Mouse (Mus musculus) forebrain, embryonic 15.5 days (tissue): ENCODE results near the gene Agpat4. TPM values are rescaled to one million over a fixed set of nuclear protein-coding genes. Genes with fewer than 3 reads are reported as not detected.

ENCODE experiments used
- ATAC-seq: fragments of 200-750 bp; cut with Nextera tagmentation; replicated peaks from 2 replicates; pipeline ENCODE4 v1.8.0; 2017; ENCODE audit warnings: mild to moderate bottlenecking, moderate TSS enrichment, moderate library complexity
- H3K27ac ChIP-seq: fragments of 300-500 bp; sonication (generic); replicated peaks from 2 replicates; pipeline ENCODE4 v1.5.1; 2015; ENCODE audit warnings: mild to moderate bottlenecking, inconsistent platforms
- H3K27me3 ChIP-seq: fragments of 300-500 bp; sonication (generic); 2 replicates; pipeline ENCODE4 v1.6.1; 2015; ENCODE audit warnings: inconsistent platforms
- H3K36me3 ChIP-seq: fragments of 300-500 bp; sonication (generic); 2 replicates; pipeline ENCODE4 v1.6.1; 2015; ENCODE audit warnings: mild to moderate bottlenecking, inconsistent platforms
- H3K4me1 ChIP-seq: fragments of 300-500 bp; sonication (generic); 2 replicates; pipeline ENCODE4 v1.6.1; 2015; ENCODE audit warnings: inconsistent platforms
- H3K4me2 ChIP-seq: fragments of 300-500 bp; sonication (generic); replicated peaks from 2 replicates; pipeline ENCODE4 v1.6.1; 2015; ENCODE audit warnings: mild to moderate bottlenecking, inconsistent platforms
- H3K4me3 ChIP-seq: fragments of 300-500 bp; sonication (generic); 2 replicates; pipeline ENCODE4 v1.5.1; 2015; ENCODE audit warnings: mild to moderate bottlenecking, inconsistent platforms
- H3K9ac ChIP-seq: fragments of 300-500 bp; sonication (generic); replicated peaks from 2 replicates; pipeline ENCODE4 v1.6.1; 2015; ENCODE audit warnings: mild to moderate bottlenecking, inconsistent platforms
- H3K9me3 ChIP-seq: fragments of 300-500 bp; sonication (generic); 2 replicates; pipeline ENCODE4 v1.6.1; 2016; ENCODE audit warnings: inconsistent platforms
- WGBS: fragments of 180-500 bp; shearing (Covaris S2); methylation state at CpG from one replicate; pipeline ENCODE4 v1.1.7; 2015; ENCODE audit warnings: mixed read lengths; 5-methylcytosine and 5-hydroxymethylcytosine counted together
- polyA plus RNA-seq: library from polyadenylated mRNA; unstranded; fragments of >200 nt; fragmentation: Nextera tagmentation; extraction: Ambion mirVana; gene quantifications from 2 replicates; pipeline ENCODE4 v1.2.1, GENCODE M21; 2015

Gene Agpat4
- polyA plus RNA-seq, 1 experiment from 2014 or later, result 54.7 TPM

DNA sequence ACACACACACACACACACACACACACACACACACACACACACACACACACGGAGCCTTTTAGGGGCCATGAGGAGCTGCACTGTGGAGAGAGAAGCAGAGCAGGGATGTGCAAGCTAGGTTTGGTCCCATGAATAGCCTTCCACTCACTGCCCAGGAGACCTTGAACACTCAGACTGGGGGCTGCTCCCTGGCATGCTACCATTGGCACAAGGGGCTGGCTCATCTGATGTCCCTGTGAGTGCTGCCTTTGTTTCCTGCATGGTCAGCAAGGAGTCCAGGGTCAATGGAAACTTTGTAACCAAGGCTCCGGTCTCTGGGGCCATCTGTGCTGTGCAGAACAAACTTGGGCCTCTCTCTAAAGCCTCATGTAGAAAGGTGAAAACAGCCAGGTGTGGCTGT, 10.5 kb downstream of the Agpat4 start:
- Histone ChIP-seq H3K4me1 (peaks cover 4% of the 10 kb centered on the region; the same call in 1 of the 2 replicates), H3K27me3 (no peaks in the 10 kb centered on the region), H3K4me3 (no peak overlapping the region), H3K27ac (no peak overlapping the region), H3K36me3 (peaks cover 22% of the 10 kb centered on the region), H3K9me3 (no peaks in the 10 kb centered on the region), H3K4me2 (no peak overlapping the region), H3K9ac (no peak overlapping the region)
- 66% methylated on average over 2 of the region's 2 CpGs for WGBS
- no peak for ATAC-seq

DNA sequence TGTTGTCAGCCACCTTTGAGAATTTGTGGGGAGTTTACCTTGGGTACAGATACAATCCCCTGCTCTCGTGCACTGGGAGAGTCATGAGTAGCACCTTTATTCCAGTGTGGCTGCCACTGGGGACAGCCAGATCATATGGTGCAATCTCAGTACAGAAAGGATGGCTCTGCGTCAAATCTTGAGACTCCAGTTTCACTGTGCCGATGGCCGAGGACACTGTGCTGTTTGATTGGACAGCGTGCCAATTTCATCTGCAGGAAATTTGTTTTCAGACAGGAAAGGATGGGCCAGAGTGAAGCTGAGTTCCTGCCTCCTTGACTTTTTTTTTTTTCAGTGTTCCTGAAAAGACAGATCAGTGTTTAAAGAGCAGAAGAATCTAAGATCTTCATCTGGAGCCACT, 12.7 kb downstream of the Agpat4 start:
- Histone ChIP-seq H3K36me3 (peaks cover 6% of the 10 kb centered on the region; the same call in 1 of the 2 replicates), H3K9me3 (no peaks in the 10 kb centered on the region), H3K4me1 (peaks cover 4% of the 10 kb centered on the region; the same call in 1 of the 2 replicates), H3K9ac (no peak overlapping the region), H3K27ac (no peak overlapping the region), H3K27me3 (no peaks in the 10 kb centered on the region), H3K4me2 (no peak overlapping the region), H3K4me3 (no peak overlapping the region)
- ATAC-seq, result no peak
- WGBS, result 84% methylated on average over 5 of the region's 5 CpGs

DNA sequence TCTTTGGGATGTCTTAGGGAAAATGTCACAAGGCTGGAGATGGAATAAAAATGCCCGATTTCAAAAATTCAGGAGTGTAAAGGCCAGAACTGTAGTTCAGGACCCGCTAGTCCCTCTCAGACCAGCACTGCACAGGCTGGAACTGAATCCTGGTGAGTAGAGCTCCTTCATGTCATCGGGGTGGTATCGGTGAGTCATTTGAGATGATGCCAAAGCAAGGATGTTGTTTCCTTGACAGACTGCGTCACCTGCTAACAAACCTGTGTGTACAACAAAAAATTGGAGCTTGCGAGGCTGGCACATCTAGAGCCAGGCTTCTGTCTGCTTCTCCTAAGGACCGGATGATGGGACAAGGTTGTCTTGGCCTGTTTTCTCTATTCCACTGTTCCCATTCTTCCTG, 13.1 kb downstream of the Agpat4 start:
- Histone ChIP-seq H3K27me3 (no peaks in the 10 kb centered on the region), H3K27ac (no peak overlapping the region), H3K4me3 (no peak overlapping the region), H3K4me2 (no peak overlapping the region), H3K9me3 (no peaks in the 10 kb centered on the region), H3K4me1 (peaks cover 4% of the 10 kb centered on the region; the same call in 1 of the 2 replicates), H3K36me3 (peaks cover 6% of the 10 kb centered on the region; the same call in 1 of the 2 replicates), H3K9ac (no peak overlapping the region)
- ATAC-seq, result no peak
- WGBS, result 93% methylated on average over 7 of the region's 7 CpGs

DNA sequence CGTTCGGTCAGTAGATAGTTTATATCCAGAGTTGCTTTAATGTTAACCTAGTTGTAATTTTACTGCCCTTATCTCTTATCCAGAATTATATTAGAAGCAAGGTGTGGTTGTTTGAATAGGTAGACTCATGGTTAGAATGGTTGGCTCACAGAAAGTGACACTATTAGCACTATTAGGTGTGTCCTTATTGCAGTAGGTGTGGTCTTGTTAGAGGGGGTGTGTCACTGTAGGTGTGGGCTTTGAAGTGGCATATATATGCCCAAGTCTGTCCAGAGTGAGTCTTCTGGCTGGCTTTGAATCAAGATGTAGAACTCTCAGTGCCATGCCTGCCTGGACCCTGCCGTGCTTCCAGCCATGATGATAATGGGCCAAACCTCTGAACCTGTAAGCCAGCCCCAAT, 14.4 kb downstream of the Agpat4 start:
- WGBS, result 95% methylated on average over 3 of the region's 3 CpGs

DNA sequence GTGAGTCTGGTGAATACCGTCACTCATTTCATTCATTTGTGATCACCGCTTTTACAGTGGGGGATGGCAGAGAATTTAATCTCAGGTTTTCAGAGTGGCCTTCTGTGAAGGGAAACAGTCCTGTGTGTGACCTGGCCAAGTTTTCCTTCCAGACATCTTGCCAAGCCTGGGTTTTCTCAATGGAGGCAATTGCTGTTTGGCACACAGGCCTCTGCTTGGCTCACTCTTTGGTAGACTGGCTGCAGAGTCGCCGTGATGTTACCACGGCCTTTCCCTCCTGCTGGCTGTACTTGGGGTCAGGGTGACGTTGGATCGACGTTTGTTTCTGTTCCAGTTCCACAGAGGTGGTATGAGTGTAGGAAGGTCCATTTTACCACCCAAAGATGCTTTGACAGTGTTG, 15.5 kb downstream of the Agpat4 start:
- Histone ChIP-seq H3K27ac (no peak overlapping the region), H3K4me2 (no peak overlapping the region), H3K36me3 (no peaks in the 10 kb centered on the region), H3K9ac (no peak overlapping the region), H3K4me1 (peaks cover 2% of the 10 kb centered on the region; the same call in 1 of the 2 replicates), H3K4me3 (no peak overlapping the region), H3K9me3 (no peaks in the 10 kb centered on the region), H3K27me3 (no peaks in the 10 kb centered on the region)
- no peak for ATAC-seq
- 84% methylated on average over 8 of the region's 8 CpGs for WGBS

More for the DNA sequence above, 14.4 kb downstream of the Agpat4 start:
- peaks cover 4% of the 10 kb centered on the region; the same call in 1 of the 2 replicates for H3K4me1 ChIP-seq
- ATAC-seq, result no peak
- no peak overlapping the region for H3K4me2 ChIP-seq
- no peaks in the 10 kb centered on the region for H3K36me3 ChIP-seq
- no peak overlapping the region for H3K27ac ChIP-seq
- no peaks in the 10 kb centered on the region for H3K27me3 ChIP-seq
- no peaks in the 10 kb centered on the region for H3K9me3 ChIP-seq
- H3K4me3 ChIP-seq, result no peak overlapping the region
- no peak overlapping the region for H3K9ac ChIP-seq

DNA sequence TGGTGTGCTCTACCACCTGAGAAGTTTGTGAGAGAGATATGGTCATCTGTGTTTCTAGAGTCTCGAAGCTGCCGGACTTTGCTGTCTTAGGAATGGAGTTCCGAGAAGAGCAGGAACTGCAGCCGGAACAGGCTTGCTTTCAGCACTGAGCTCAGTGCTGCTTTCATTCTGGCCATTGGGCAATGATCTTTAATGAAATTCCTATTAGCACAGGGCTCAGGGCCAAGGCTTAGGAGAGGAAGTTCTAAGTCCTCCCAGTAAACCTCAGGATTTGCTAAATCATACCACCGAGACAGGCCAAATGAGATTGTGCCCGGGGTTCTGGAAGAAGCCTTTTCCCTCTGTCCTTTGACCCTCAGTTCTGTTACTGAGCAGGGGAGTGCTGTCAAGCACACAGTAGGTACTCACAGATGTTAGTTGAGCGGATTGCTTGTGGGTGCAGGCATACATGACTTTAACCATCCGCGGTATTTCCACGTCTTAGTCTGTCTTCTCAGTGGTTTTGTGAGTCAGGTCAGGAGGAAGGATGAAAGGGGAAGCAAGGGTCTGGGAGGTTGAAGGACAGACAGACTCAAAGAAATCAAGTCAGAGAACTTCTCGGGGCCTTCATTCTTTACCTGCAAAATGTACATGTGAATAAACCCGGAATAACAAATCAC, 16.6 kb downstream of the Agpat4 start:
- WGBS, result 93% methylated on average over 12 of the region's 12 CpGs
- Histone ChIP-seq H3K4me2 (no peak overlapping the region), H3K9me3 (no peaks in the 10 kb centered on the region), H3K36me3 (no peaks in the 10 kb centered on the region), H3K27me3 (no peaks in the 10 kb centered on the region), H3K4me3 (no peak overlapping the region), H3K27ac (no peak overlapping the region), H3K9ac (no peak overlapping the region), H3K4me1 (no peaks in the 10 kb centered on the region)
- ATAC-seq, result no peak

DNA sequence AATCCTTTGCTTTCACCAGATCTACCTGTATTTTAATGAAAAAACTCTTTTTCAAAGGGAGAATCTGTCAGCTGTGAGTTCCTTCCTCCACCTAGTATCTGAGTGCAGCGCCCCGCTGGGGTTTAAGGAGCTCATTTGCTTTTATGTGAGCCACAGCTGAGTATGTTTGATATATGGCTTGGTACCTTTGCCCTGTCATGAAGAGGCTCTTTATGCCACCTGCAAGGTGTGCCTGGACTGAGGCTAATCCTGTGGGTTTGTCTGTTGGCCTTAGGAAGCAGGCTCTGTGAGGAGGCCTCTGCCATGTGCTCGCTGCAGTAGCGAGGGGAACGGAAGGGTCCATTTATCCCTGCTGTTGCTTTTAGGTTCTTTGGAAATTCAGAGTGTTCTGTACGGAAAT, 19.9 kb downstream of the Agpat4 start:
- no peaks in the 10 kb centered on the region for H3K36me3 ChIP-seq
- H3K4me2 ChIP-seq, result no peak overlapping the region
- no peaks in the 10 kb centered on the region for H3K27me3 ChIP-seq
- no peaks in the 10 kb centered on the region for H3K4me1 ChIP-seq
- WGBS, result 91% methylated on average over 6 of the region's 6 CpGs
- no peak overlapping the region for H3K27ac ChIP-seq
- H3K9ac ChIP-seq, result no peak overlapping the region
- no peak overlapping the region for H3K4me3 ChIP-seq
- ATAC-seq, result no peak
- no peaks in the 10 kb centered on the region for H3K9me3 ChIP-seq

DNA sequence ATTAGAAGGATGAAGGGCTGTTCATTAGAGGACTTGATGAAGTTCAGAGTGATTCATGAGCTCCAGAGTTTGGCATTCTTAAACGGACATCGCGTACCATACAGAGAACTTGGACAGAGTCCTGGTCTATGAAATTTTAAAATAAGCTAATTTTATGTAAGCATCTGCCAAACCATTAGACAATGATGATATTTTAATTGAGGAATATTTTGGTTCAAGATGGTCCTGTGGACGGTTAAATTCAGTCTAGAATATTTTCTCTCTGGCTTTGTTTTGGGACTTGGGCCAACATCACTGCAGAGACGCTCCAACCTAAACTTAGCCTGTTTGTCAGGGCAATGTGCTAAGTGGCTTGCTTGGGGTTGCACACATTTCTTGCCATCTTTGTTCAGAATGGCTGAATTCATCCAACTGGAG, 25.5 kb downstream of the Agpat4 start:
- no peak overlapping the region for H3K4me3 ChIP-seq
- H3K9ac ChIP-seq, result no peak overlapping the region
- no peaks in the 10 kb centered on the region for H3K36me3 ChIP-seq
- no peak for ATAC-seq
- no peaks in the 10 kb centered on the region for H3K9me3 ChIP-seq
- H3K4me2 ChIP-seq, result no peak overlapping the region
- no peaks in the 10 kb centered on the region for H3K27me3 ChIP-seq
- 62% methylated on average over 5 of the region's 5 CpGs for WGBS
- no peak overlapping the region for H3K27ac ChIP-seq
- peaks cover 9% of the 10 kb centered on the region; the same call in 1 of the 2 replicates for H3K4me1 ChIP-seq

DNA sequence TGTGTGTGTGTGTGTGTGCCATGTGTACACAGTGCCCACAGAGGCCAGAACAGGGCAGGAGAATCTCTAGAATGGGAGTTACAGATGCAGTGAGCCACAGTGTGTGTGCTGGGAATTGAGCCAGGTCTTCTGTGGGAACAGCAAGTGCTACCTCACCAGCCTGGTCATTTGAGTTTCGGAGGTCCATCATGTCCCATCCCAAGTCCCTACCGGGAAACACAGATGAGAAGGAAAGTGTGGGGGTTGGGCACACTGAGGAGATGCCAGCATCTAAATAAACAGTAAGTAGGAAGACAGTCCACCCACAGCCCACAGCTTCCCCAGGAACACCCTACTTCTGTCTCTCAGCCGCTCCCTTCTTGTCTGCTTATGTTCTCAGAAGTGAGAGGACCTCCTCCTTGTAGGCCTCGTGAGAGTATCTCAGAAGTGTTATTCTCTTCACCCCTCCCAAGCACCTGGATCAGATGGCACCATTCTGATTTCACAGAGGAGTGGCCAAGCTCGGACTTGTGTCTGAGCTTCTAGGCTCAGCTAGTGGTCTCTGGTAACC, 27.7 kb downstream of the Agpat4 start:
- Histone ChIP-seq H3K4me1 (peaks cover 9% of the 10 kb centered on the region; the same call in 1 of the 2 replicates), H3K9me3 (no peaks in the 10 kb centered on the region), H3K27ac (no peak overlapping the region), H3K4me2 (no peak overlapping the region), H3K4me3 (no peak overlapping the region), H3K27me3 (no peaks in the 10 kb centered on the region), H3K36me3 (no peaks in the 10 kb centered on the region), H3K9ac (no peak overlapping the region)
- no peak for ATAC-seq
- WGBS, result 95% methylated on average over 5 of the region's 5 CpGs

DNA sequence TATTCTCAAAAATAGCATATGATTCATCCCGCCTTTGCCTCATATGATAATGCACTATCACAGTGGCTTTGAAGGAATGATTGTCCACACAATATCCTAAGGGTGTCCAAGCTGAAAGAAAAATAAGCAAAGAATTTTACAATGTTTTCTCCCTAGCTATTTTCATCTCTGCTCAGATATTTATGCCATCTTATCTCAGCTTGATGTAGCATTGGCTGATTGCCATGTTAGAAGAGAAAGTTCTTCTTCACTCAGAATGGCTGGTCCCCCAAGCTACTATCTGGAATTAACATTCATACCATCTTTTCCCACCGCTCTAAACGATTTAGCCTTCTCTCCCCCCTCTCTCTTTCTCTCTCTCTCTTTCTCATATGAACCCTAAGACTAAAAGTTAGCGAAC, 29.3 kb downstream of the Agpat4 start:
- no peak overlapping the region for H3K9ac ChIP-seq
- no peak overlapping the region for H3K27ac ChIP-seq
- 93% methylated on average over 4 of the region's 4 CpGs for WGBS
- peaks cover 9% of the 10 kb centered on the region; the same call in 1 of the 2 replicates for H3K4me1 ChIP-seq
- no peak for ATAC-seq
- no peaks in the 10 kb centered on the region for H3K27me3 ChIP-seq
- no peak overlapping the region for H3K4me2 ChIP-seq
- no peaks in the 10 kb centered on the region for H3K9me3 ChIP-seq
- no peak overlapping the region for H3K4me3 ChIP-seq
- peaks cover 5% of the 10 kb centered on the region for H3K36me3 ChIP-seq

DNA sequence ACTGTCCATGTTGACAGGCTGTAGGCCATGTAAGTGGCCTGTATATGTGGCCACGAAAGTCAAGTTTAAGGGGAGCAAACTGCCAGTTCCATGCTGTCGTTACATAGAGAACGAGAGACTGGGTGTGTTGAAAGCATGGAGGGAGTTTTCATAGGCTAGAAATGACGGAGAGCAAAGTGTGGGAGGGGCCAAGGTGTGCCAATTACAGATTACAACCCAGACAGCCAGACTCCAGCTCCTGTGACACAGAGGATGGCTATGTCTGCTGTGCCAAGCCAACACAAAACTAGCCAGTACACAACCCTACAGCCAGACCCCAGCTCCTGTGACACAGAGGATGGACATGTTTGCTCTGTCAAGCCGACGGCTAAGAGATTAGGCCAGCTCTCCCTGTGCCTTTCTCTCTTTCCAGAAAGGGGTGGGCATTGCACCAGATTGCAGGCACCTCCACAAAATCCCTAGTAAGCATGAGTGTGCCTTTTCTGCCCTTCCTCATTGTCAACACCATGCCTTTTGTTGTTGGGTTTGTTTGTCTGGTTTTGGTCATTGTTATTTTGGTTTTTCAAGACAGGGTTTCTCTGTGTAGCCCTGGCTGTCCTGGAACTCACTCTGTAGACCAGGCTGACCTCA, 30.8 kb downstream of the Agpat4 start:
- H3K36me3 ChIP-seq, result peaks cover 18% of the 10 kb centered on the region
- 91% methylated on average over 6 of the region's 6 CpGs for WGBS
- no peak overlapping the region for H3K4me3 ChIP-seq
- H3K9me3 ChIP-seq, result no peaks in the 10 kb centered on the region
- 0 out of 2 replicates have a peak, but pooled peaks cover 3% of the 10 kb centered on the region for H3K4me1 ChIP-seq
- no peak overlapping the region for H3K4me2 ChIP-seq
- H3K9ac ChIP-seq, result no peak overlapping the region
- H3K27me3 ChIP-seq, result no peaks in the 10 kb centered on the region
- no peak for ATAC-seq
- no peak overlapping the region for H3K27ac ChIP-seq

DNA sequence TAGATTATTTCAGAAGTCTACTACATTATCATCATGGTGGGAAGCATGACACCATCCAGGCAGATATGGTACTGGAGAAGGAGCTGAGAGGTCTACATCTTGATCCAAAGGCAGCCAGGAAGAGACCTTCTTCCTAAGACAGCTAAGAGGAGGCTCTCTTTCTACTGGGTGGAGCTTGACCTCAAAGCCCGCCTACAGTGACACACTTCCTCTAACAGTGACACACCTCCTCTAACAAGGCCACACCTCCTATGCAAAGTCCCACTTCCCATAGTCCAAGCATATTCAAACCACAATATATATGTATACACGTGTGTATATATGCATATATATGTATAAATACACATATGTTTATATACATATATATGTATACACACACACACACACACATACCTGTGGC, 32.5 kb downstream of the Agpat4 start:
- no peak for ATAC-seq
- no peak overlapping the region for H3K4me2 ChIP-seq
- peaks cover 18% of the 10 kb centered on the region for H3K36me3 ChIP-seq
- H3K9me3 ChIP-seq, result no peaks in the 10 kb centered on the region
- H3K9ac ChIP-seq, result no peak overlapping the region
- 95% methylated on average over 2 of the region's 2 CpGs for WGBS
- H3K4me3 ChIP-seq, result no peak overlapping the region
- H3K4me1 ChIP-seq, result no peaks in the 10 kb centered on the region
- H3K27me3 ChIP-seq, result no peaks in the 10 kb centered on the region
- H3K27ac ChIP-seq, result no peak overlapping the region
